Mouse (Mus musculus): Measurements from ENCODE around the gene Cdk5rap3. TPM values are rescaled to one million over a fixed set of nuclear protein-coding genes. Genes with fewer than 3 reads are reported as not detected.

Cdk5rap3 gene
- polyA plus RNA-seq (2012; ENCODE audit: low replicate concordance): 12.3 and 25.9 TPM in 2 replicates

DNA sequence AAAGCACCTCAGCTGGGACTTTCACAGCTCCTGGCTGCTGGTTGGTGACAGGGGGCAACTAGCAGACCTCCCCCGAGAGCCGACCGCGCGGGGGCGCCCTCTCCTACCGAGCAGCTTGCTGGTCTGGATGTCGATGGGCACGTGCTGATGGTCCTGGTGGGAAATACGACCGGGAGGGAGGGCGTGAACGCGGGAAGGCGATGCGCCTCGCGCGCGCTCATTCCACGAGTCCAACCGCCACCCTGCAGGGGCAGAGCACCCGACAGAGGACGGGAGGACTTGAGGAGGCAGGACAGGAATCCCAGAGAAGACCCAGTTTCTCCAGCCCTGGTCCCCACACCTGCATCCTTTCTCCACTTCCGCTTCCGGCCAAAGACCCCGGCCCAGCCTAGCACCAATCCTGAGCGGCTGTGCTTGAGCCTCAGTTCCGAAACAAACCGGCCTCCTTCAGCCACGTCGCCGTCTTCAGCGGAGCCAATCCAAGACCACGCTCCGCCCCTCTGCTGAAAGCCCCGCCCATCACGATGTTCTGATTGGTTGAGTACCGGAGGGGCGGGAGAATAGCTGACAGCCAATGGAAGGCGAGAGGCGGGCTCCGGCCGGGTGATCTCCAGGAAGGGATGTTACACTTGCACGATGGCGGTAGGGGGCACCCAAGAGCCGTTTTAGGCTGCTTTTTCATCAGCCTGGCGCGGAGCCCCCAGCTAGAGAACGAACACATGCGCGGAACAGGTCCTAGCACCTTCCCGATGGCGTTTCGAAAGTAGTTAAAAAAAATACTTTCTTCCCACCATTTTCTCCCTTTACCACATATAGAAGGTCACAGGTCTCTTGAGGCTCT lies at the start of gene Cdk5rap3:
Gene Cdk5rap3, minus strand, starts transcription at position 453 of the 841 bp plus-strand sequence.

DNA sequence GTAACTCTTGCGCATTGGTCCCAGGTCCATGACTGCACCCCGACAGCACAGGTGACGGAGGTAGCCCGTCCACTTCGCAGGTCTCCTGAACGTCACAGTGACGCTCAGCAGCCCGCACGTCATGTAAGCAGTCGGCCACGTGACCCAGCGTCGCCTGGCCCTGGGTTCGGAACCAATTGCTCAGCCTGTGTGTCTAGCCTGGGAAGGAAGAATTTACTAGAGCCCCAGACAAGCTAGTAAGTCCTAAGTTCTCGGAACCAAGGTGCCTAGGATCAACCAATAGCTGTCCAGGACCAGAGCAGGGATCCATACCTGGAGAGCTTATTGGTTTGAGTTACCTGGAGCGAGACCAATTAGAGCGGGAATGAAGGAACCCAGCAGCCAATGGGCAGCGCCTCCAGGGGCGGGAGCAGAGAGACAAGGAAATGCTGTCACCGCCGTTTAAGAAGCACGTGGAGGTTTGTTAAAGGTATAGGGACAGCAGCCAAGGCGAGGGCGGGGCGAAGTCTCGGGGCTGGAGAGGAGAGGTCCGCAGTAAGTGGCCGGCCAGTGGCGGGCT lies 27.5 kb upstream of the Cdk5rap3 start, which contains the start of gene Pnpo:
Gene Pnpo, minus strand, starts transcription at position 241 of the 559 bp plus-strand sequence.

DNA sequence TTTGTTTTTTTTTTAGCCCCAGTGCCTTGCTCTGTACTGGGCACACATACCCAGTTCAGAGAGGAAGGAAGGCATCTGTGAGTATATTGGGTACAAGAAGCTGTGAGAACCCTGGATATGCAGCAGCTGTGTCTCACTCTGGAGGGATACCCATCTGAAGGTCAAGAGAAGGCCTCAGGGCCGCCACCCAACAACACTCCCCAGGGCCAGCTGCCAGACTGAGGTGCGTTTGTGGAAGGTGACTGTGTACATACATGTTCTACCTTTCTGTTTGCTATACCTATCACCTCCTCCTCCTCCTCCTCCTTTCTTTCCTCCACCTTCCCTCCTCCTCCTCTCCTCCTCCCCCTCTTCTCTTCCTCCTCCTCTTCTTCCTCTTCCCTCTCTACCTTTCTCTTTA lies 11.8 kb upstream of the Cdk5rap3 start, which contains the start of gene Prr15l:
Gene Prr15l, plus strand, starts transcription at position 17 of the 400 bp plus-strand sequence.

Other genes starting within 250 kb of the Cdk5rap3 start
- gene Snx11, start 138.9 kb downstream of the Cdk5rap3 start, polyA plus RNA-seq (2012; ENCODE audit: low replicate concordance): 9.8 and 15.4 TPM in 2 replicates
- 40.4 and 54.9 TPM in 2 replicates for gene Cbx1, start 127.4 kb downstream of the Cdk5rap3 start, polyA plus RNA-seq (2012; ENCODE audit: low replicate concordance)
- 34.4 and 107 TPM in 2 replicates for gene Nfe2l1, start 86.5 kb downstream of the Cdk5rap3 start, polyA plus RNA-seq (2012; ENCODE audit: low replicate concordance)
- gene Copz2, start 66.6 kb downstream of the Cdk5rap3 start, polyA plus RNA-seq (2012; ENCODE audit: low replicate concordance): 2.1 and 3.9 TPM in 2 replicates
- gene Prr15l, start 11.6 kb upstream of the Cdk5rap3 start, polyA plus RNA-seq (2012; ENCODE audit: low replicate concordance): not detected in 2 replicates
- gene Pnpo, start 27.5 kb upstream of the Cdk5rap3 start, polyA plus RNA-seq (2012; ENCODE audit: low replicate concordance): 13.1 and 20.4 TPM in 2 replicates
- gene Sp2, start 66.5 kb upstream of the Cdk5rap3 start, polyA plus RNA-seq (2012; ENCODE audit: low replicate concordance): 90.0 and 123 TPM in 2 replicates
- 0.51 and 0.55 TPM in 2 replicates for gene Sp6, start 96.9 kb upstream of the Cdk5rap3 start, polyA plus RNA-seq (2012; ENCODE audit: low replicate concordance)
- gene Scrn2, start 113.4 kb upstream of the Cdk5rap3 start, polyA plus RNA-seq (2012; ENCODE audit: low replicate concordance): 15.1 and 19.3 TPM in 2 replicates
- gene Lrrc46, start 124.9 kb upstream of the Cdk5rap3 start, polyA plus RNA-seq (2012; ENCODE audit: low replicate concordance): 0.13 TPM in 1 of 2 replicates, not detected in the other
- gene Mrpl10, start 125.1 kb upstream of the Cdk5rap3 start, polyA plus RNA-seq (2012; ENCODE audit: low replicate concordance): 29.9 and 38.4 TPM in 2 replicates
- 8.0 and 21.9 TPM in 2 replicates for gene Osbpl7, start 134.1 kb upstream of the Cdk5rap3 start, polyA plus RNA-seq (2012; ENCODE audit: low replicate concordance)
- gene Tbx21, start 198.8 kb upstream of the Cdk5rap3 start, polyA plus RNA-seq (2012; ENCODE audit: low replicate concordance): 4.4 and 13.3 TPM in 2 replicates
- 13.8 and 20.3 TPM in 2 replicates for gene Tbkbp1, start 235.0 kb upstream of the Cdk5rap3 start, polyA plus RNA-seq (2012; ENCODE audit: low replicate concordance)

Measured in leukemia stem cell, adult 10-12 weeks (primary cell).